Mouse (Mus musculus) stomach, postnatal 0 days (tissue): Measurements from ENCODE around the gene Edc3.

ENCODE experiments used
- CTCF ChIP-seq: IDR thresholded peaks from 2 replicates; pipeline ENCODE4 v1.5.1; 2016; ENCODE audit warnings: antibody characterized with exemption, low read depth, mild to moderate bottlenecking, moderate library complexity
- EP300 ChIP-seq: optimal IDR thresholded peaks from 2 replicates; pipeline ENCODE3; 2016; ENCODE audit warnings: antibody characterized with exemption

DNA sequence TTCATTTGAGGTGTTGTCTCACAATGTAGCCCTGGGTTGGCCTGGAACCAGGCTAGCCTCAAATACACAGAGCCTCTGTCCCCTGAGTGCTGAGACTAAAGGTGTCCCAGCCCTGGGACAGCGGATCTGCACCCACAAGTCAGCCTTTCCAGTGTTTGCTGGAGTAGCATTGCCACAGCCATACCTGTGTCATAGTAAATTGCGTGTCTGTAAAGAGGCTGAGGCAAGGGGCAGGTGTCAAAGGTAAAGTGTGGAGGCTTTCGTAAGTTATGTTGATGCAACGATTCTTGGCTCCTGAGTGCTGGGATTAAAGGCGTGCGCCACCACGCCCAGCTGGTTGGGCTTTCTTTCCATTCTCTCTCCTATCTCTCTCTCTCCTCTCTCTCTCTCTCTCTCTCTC lies 43.7 kb upstream of the Edc3 start:
- TF ChIP-seq CTCF (no peak), EP300 (no peak)
